Mouse (Mus musculus): ENCODE data around the gene Mgat3. TPM values are rescaled to one million over a fixed set of nuclear protein-coding genes. Genes with fewer than 3 reads are reported as not detected.

Mgat3 gene
- polyA plus RNA-seq, 1 experiment from 2014 or later = 5.8 TPM

GRCm38 (mm10) chr15:80145397-80145796 is 28.1 kb upstream of the Mgat3 start:
- Histone ChIP-seq H3K27me3 (ENCODE audit: control insufficient read depth, insufficient read depth, low read length) (no peaks in the 10 kb centered on the region), H3K4me1 (replicated peaks; ENCODE audit: control insufficient read depth, insufficient read depth) (no peaks in the 10 kb centered on the region), H3K27ac (replicated peaks) (no peak overlapping the region), H3K9ac (ENCODE audit: low read length) (no peak overlapping the region), H3K9me3 (ENCODE audit: control insufficient read depth, low read length) (no peaks in the 10 kb centered on the region), H3K36me3 (ENCODE audit: control insufficient read depth, insufficient read depth, low read length) (peaks cover 5% of the 10 kb centered on the region; the same call in 1 of the 2 replicates), H3K4me3 (ENCODE audit: low read depth, low read length) (no peak overlapping the region), H3K4me2 (replicated peaks; ENCODE audit: low read depth) (no peak overlapping the region)
- no peak for ATAC-seq (ENCODE audit: low FRiP score, low TSS enrichment)
- TF ChIP-seq CTCF (IDR thresholded peaks at IDR 0.05; ENCODE audit: low read depth) (no peak), EP300 (optimal IDR thresholded peaks at IDR 0.05) (no peak)
- WGBS = 88% methylated on average over 5 of the region's 5 CpGs
- DNase-seq (ENCODE audit: low spot score) = no peak

GRCm38 (mm10) chr15:80146153-80146552 is 27.4 kb upstream of the Mgat3 start:
- TF ChIP-seq CTCF (IDR thresholded peaks at IDR 0.05; ENCODE audit: low read depth) (no peak), EP300 (optimal IDR thresholded peaks at IDR 0.05) (no peak)
- 47% methylated on average over 6 of the region's 6 CpGs for WGBS
- Histone ChIP-seq H3K9ac (ENCODE audit: low read length) (no peak overlapping the region), H3K4me1 (replicated peaks; ENCODE audit: control insufficient read depth, insufficient read depth) (no peaks in the 10 kb centered on the region), H3K36me3 (ENCODE audit: control insufficient read depth, insufficient read depth, low read length) (peaks cover 6% of the 10 kb centered on the region; the same call in 1 of the 2 replicates), H3K4me2 (replicated peaks; ENCODE audit: low read depth) (no peak overlapping the region), H3K27me3 (ENCODE audit: control insufficient read depth, insufficient read depth, low read length) (no peaks in the 10 kb centered on the region), H3K9me3 (ENCODE audit: control insufficient read depth, low read length) (no peaks in the 10 kb centered on the region), H3K4me3 (ENCODE audit: low read depth, low read length) (no peak overlapping the region), H3K27ac (replicated peaks) (no peak overlapping the region)
- no peak for ATAC-seq (ENCODE audit: low FRiP score, low TSS enrichment)
- DNase-seq (ENCODE audit: low spot score) = no peak

- no peaks in the 10 kb centered on the region for H3K27me3 ChIP-seq (ENCODE audit: control insufficient read depth, insufficient read depth, low read length)
- no peaks in the 10 kb centered on the region for H3K9me3 ChIP-seq (ENCODE audit: control insufficient read depth, low read length)
- ATAC-seq (ENCODE audit: low FRiP score, low TSS enrichment) = no peak
- H3K36me3 ChIP-seq (ENCODE audit: control insufficient read depth, insufficient read depth, low read length) = peaks cover 6% of the 10 kb centered on the region; the same call in 1 of the 2 replicates
- no peak for TF ChIP-seq CTCF (IDR thresholded peaks at IDR 0.05; ENCODE audit: low read depth)
- H3K4me1 ChIP-seq (replicated peaks; ENCODE audit: control insufficient read depth, insufficient read depth) = no peaks in the 10 kb centered on the region
- WGBS = 81% methylated on average over 14 of the region's 14 CpGs
- no peak overlapping the region for H3K9ac ChIP-seq (ENCODE audit: low read length)
- H3K4me3 ChIP-seq (ENCODE audit: low read depth, low read length) = no peak overlapping the region
- no peak overlapping the region for H3K27ac ChIP-seq (replicated peaks)
- no peak for DNase-seq (ENCODE audit: low spot score)
- H3K4me2 ChIP-seq (replicated peaks; ENCODE audit: low read depth) = no peak overlapping the region
Observed at GRCm38 (mm10) chr15:80147090-80147489, 26.4 kb upstream of the Mgat3 start.

GRCm38 (mm10) chr15:80147511-80147910 is 26.0 kb upstream of the Mgat3 start:
- TF ChIP-seq CTCF (IDR thresholded peaks at IDR 0.05; ENCODE audit: low read depth) = no peak
- TF ChIP-seq EP300 (optimal IDR thresholded peaks at IDR 0.05) = no peak
- H3K27ac ChIP-seq (replicated peaks) = no peak overlapping the region
- WGBS = 61% methylated on average over 5 of the region's 5 CpGs
- no peak overlapping the region for H3K4me3 ChIP-seq (ENCODE audit: low read depth, low read length)
- H3K4me2 ChIP-seq (replicated peaks; ENCODE audit: low read depth) = no peak overlapping the region
- H3K4me1 ChIP-seq (replicated peaks; ENCODE audit: control insufficient read depth, insufficient read depth) = no peaks in the 10 kb centered on the region
- peaks cover 6% of the 10 kb centered on the region; the same call in 1 of the 2 replicates for H3K36me3 ChIP-seq (ENCODE audit: control insufficient read depth, insufficient read depth, low read length)
- no peak overlapping the region for H3K9ac ChIP-seq (ENCODE audit: low read length)
- H3K27me3 ChIP-seq (ENCODE audit: control insufficient read depth, insufficient read depth, low read length) = no peaks in the 10 kb centered on the region
- no peaks in the 10 kb centered on the region for H3K9me3 ChIP-seq (ENCODE audit: control insufficient read depth, low read length)
- ATAC-seq (ENCODE audit: low FRiP score, low TSS enrichment) (no peak), DNase-seq (ENCODE audit: low spot score) (no peak)

- Histone ChIP-seq H3K9me3 (ENCODE audit: control insufficient read depth, low read length) (no peaks in the 10 kb centered on the region), H3K9ac (ENCODE audit: low read length) (no peak overlapping the region), H3K36me3 (ENCODE audit: control insufficient read depth, insufficient read depth, low read length) (peaks cover 9% of the 10 kb centered on the region), H3K4me2 (replicated peaks; ENCODE audit: low read depth) (no peak overlapping the region), H3K27me3 (ENCODE audit: control insufficient read depth, insufficient read depth, low read length) (no peaks in the 10 kb centered on the region), H3K4me1 (replicated peaks; ENCODE audit: control insufficient read depth, insufficient read depth) (no peaks in the 10 kb centered on the region), H3K4me3 (ENCODE audit: low read depth, low read length) (no peak overlapping the region), H3K27ac (replicated peaks) (no peak overlapping the region)
- TF ChIP-seq EP300 (optimal IDR thresholded peaks at IDR 0.05) (no peak), CTCF (IDR thresholded peaks at IDR 0.05; ENCODE audit: low read depth) (no peak)
- DNase-seq (ENCODE audit: low spot score) (peak; percentile 36), ATAC-seq (ENCODE audit: low FRiP score, low TSS enrichment) (no peak)
- 81% methylated on average over 8 of the region's 8 CpGs for WGBS
Observed at GRCm38 (mm10) chr15:80148565-80148964, 25.0 kb upstream of the Mgat3 start.

GRCm38 (mm10) chr15:80149517-80149916 is 24.0 kb upstream of the Mgat3 start:
- H3K36me3 ChIP-seq (ENCODE audit: control insufficient read depth, insufficient read depth, low read length) = peaks cover 17% of the 10 kb centered on the region
- no peak for DNase-seq (ENCODE audit: low spot score)
- 89% methylated on average over 7 of the region's 7 CpGs for WGBS
- no peak overlapping the region for H3K4me3 ChIP-seq (ENCODE audit: low read depth, low read length)
- TF ChIP-seq EP300 (optimal IDR thresholded peaks at IDR 0.05) = no peak
- TF ChIP-seq CTCF (IDR thresholded peaks at IDR 0.05; ENCODE audit: low read depth) = no peak
- H3K27ac ChIP-seq (replicated peaks) = no peak overlapping the region
- no peaks in the 10 kb centered on the region for H3K9me3 ChIP-seq (ENCODE audit: control insufficient read depth, low read length)
- H3K4me2 ChIP-seq (replicated peaks; ENCODE audit: low read depth) = no peak overlapping the region
- ATAC-seq (ENCODE audit: low FRiP score, low TSS enrichment) = no peak
- H3K4me1 ChIP-seq (replicated peaks; ENCODE audit: control insufficient read depth, insufficient read depth) = no peaks in the 10 kb centered on the region
- no peak overlapping the region for H3K9ac ChIP-seq (ENCODE audit: low read length)
- no peaks in the 10 kb centered on the region for H3K27me3 ChIP-seq (ENCODE audit: control insufficient read depth, insufficient read depth, low read length)
